Mouse (Mus musculus) frontal cortex, postnatal 36 days (tissue): ENCODE results near the gene Fbxo47.

Experiments used
- DNase-seq, 2 experiments: peaks; one replicate each; pipeline ENCODE4 v3.0.0; 2022; ENCODE audit warnings: low spot score in 2 of 2

Fbxo47 gene

GRCm38 (mm10) chr11:97812491-97812921 lies 71.4 kb downstream of the Fbxo47 start:
- no peak for DNase-seq

- no peak for DNase-seq
Measured at GRCm38 (mm10) chr11:97811569-97812362, 72.2 kb downstream of the Fbxo47 start.

GRCm38 (mm10) chr11:97810970-97811369 lies 73.0 kb downstream of the Fbxo47 start:
- DNase-seq, result no peak

- no peak for DNase-seq
Measured at GRCm38 (mm10) chr11:97810356-97810755, 73.6 kb downstream of the Fbxo47 start.

- no peak for DNase-seq
Measured at GRCm38 (mm10) chr11:97809235-97810121, 74.5 kb downstream of the Fbxo47 start.

GRCm38 (mm10) chr11:97808621-97809234 lies 75.2 kb downstream of the Fbxo47 start:
- no peak for DNase-seq

- DNase-seq, result peak in 1 of 2 experiments; percentile 4
Measured at GRCm38 (mm10) chr11:97808093-97808492, 75.9 kb downstream of the Fbxo47 start.

GRCm38 (mm10) chr11:97807626-97808025 lies 76.3 kb downstream of the Fbxo47 start:
- DNase-seq, result no peak

GRCm38 (mm10) chr11:97806613-97806964 lies 77.4 kb downstream of the Fbxo47 start:
- no peak for DNase-seq

- DNase-seq, result no peak
Measured at GRCm38 (mm10) chr11:97805662-97806612, 78.0 kb downstream of the Fbxo47 start.

- no peak for DNase-seq
Measured at GRCm38 (mm10) chr11:97804841-97805661, 78.9 kb downstream of the Fbxo47 start.

GRCm38 (mm10) chr11:97803847-97804246 lies 80.1 kb downstream of the Fbxo47 start:
- no peak for DNase-seq
